Mouse (Mus musculus) neural tube, embryonic 15.5 days (tissue): ENCODE results near the gene Zfp644. TPM values are rescaled to one million over a fixed set of nuclear protein-coding genes. Genes with fewer than 3 reads are reported as not detected.
A peak's percentile ranks its signal among the peaks of the same experiment; 100 is the strongest.

ENCODE experiments used
- ATAC-seq: fragments of 200-750 bp; cut with Nextera tagmentation; 2 replicates; pipeline ENCODE4 v1.8.0; 2017; ENCODE audit warnings: mild to moderate bottlenecking, moderate TSS enrichment, moderate library complexity; ENCODE audit not compliant: low FRiP score
- H3K27ac ChIP-seq: fragments of 300-500 bp; sonication (generic); replicated peaks from 2 replicates; pipeline ENCODE4 v1.5.1; 2015; ENCODE audit warnings: mild to moderate bottlenecking, inconsistent platforms
- H3K27me3 ChIP-seq: fragments of 300-500 bp; sonication (generic); replicated peaks from 2 replicates; pipeline ENCODE4 v1.6.1; 2015; ENCODE audit warnings: inconsistent platforms
- H3K36me3 ChIP-seq: fragments of 300-500 bp; sonication (generic); 2 replicates; pipeline ENCODE4 v1.6.1; 2015; ENCODE audit warnings: inconsistent platforms
- H3K4me1 ChIP-seq: fragments of 300-500 bp; sonication (generic); 2 replicates; pipeline ENCODE4 v1.6.1; 2015; ENCODE audit warnings: inconsistent platforms
- H3K4me2 ChIP-seq: fragments of 300-500 bp; sonication (generic); 2 replicates; pipeline ENCODE4 v1.6.1; 2015; ENCODE audit warnings: inconsistent platforms, mild to moderate bottlenecking, moderate library complexity
- H3K4me3 ChIP-seq: fragments of 300-500 bp; sonication (generic); replicated peaks from 2 replicates; pipeline ENCODE4 v1.5.1; 2015; ENCODE audit warnings: mild to moderate bottlenecking, inconsistent platforms
- H3K9ac ChIP-seq: fragments of 300-500 bp; sonication (generic); replicated peaks from 2 replicates; pipeline ENCODE4 v1.6.1; 2015; ENCODE audit warnings: mild to moderate bottlenecking, inconsistent platforms
- H3K9me3 ChIP-seq: fragments of 300-500 bp; sonication (generic); replicated peaks from 2 replicates; pipeline ENCODE4 v1.6.1; 2016; ENCODE audit warnings: inconsistent platforms
- WGBS: fragments of 180-500 bp; shearing (Covaris S2); methylation state at CpG from one replicate; pipeline ENCODE4 v1.1.7; 2015; ENCODE audit warnings: mixed read lengths; 5-methylcytosine and 5-hydroxymethylcytosine counted together
- polyA plus RNA-seq: library from polyadenylated mRNA; unstranded; fragments of >200 nt; fragmentation: Nextera tagmentation; extraction: Ambion mirVana; gene quantifications from 2 replicates; pipeline ENCODE4 v1.2.1, GENCODE M21; 2015

Gene Zfp644
- polyA plus RNA-seq, 1 experiment from 2014 or later, result 63.2 TPM

DNA sequence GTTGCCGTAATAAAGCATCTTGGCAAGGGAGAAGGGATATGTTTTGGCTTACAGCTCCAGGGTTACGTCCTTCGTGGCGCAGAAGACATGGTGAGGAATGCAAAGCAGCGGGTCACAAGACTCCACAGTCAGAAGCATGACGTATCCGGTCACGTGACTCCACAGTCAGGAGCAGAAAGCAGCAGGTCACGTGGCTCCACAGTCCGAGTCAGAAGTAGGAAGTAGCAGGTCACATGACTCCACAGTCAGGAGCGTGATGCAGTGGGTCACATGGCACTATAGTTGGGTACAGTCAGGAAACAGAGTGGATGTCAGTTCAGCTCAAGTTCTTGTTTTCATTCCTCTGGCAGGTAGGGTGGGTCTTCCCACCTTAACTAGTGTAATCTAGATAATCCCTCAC, 107.4 kb downstream of the Zfp644 start:
- H3K9me3 ChIP-seq, result no peaks in the 10 kb centered on the region
- no peak overlapping the region for H3K4me3 ChIP-seq
- no peaks in the 10 kb centered on the region for H3K27me3 ChIP-seq
- no peaks in the 10 kb centered on the region for H3K4me1 ChIP-seq
- no peak overlapping the region for H3K4me2 ChIP-seq
- ATAC-seq, result no peak
- H3K36me3 ChIP-seq, result peaks cover 10% of the 10 kb centered on the region
- WGBS, result 94% methylated on average over 11 of the region's 11 CpGs
- H3K27ac ChIP-seq, result no peak overlapping the region
- H3K9ac ChIP-seq, result no peak overlapping the region

DNA sequence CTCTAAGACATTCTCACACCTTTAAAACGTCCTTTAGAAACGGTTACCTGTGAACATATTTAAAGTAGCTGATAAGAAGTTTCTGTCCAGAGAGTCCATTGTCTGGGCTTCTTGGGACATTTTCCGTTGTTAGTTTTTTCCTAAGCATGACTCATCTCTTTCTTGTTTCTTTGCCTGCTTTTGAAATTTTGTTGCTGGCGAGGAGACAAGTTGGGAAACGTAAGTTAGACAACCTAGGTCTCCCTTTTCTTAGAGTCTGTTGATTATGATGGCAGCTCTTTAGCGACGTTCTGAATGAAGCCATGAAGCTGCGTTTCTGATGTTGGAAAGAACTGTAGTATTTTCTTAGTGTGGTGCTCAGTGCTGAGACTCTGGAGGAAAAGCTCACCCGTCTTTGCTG, 108.1 kb downstream of the Zfp644 start:
- no peak overlapping the region for H3K9ac ChIP-seq
- H3K27me3 ChIP-seq, result no peaks in the 10 kb centered on the region
- H3K4me2 ChIP-seq, result no peak overlapping the region
- H3K4me1 ChIP-seq, result no peaks in the 10 kb centered on the region
- no peak for ATAC-seq
- no peak overlapping the region for H3K27ac ChIP-seq
- peaks cover 10% of the 10 kb centered on the region for H3K36me3 ChIP-seq
- no peak overlapping the region for H3K4me3 ChIP-seq
- WGBS, result 94% methylated on average over 9 of the region's 9 CpGs
- no peaks in the 10 kb centered on the region for H3K9me3 ChIP-seq

DNA sequence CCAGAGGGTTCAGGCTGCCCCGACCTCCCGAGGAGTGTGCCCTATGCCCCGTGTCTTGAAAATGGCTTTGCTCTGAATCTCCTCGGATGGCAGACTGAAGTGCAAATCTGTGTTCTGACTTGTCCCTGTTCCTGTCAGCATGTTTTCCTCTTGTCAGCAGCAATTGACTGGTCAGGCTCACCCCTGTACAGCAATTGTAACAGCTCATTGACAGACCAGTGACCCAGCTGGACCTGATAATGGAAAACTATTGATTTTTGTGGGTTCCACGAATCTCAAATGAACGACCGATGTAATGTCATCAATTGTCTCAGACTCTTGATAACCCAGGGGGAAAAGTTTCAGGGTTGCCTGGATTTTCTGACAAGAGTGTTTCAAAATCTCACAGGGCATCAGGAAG, 116.1 kb downstream of the Zfp644 start:
- no peak for ATAC-seq
- Histone ChIP-seq H3K4me3 (no peak overlapping the region), H3K4me1 (0 out of 2 replicates have a peak, but pooled peaks cover 4% of the 10 kb centered on the region), H3K27ac (no peak overlapping the region), H3K9me3 (no peaks in the 10 kb centered on the region), H3K4me2 (no peak overlapping the region), H3K9ac (no peak overlapping the region), H3K27me3 (peaks cover 32% of the 10 kb centered on the region), H3K36me3 (no peaks in the 10 kb centered on the region)
- WGBS, result 81% methylated on average over 7 of the region's 7 CpGs

DNA sequence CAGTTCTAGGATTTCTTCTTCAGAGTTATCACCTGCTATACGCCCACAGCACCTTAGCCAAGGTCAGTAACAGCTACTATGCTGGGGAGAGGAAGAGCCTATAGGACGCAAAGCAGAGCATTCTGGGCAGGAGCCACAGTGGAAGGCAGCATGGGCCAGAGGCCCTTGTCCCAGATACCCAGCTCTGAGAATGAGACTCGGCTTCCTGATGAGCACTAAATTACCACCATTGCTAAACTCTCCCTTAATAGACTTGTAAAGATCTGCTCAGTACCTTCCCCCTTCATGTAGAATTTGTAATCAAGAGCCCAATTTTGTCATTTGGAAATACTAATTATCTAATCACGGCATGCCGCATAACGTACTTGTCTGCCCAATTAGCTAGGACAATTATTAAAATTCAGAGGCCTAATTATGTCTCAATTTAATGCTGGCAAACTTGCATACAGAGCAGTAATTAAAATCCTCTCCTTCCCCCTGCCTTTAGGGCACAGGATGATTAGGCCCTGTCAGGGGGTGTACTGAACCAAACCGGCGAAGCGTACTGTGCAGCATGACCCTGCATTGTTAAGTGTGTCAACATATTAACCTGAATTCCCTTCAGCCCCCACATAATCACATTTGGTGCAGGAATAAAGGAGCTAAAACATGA, 119.7 kb downstream of the Zfp644 start:
- no peak for ATAC-seq
- peaks cover 54% of the 10 kb centered on the region for H3K27me3 ChIP-seq
- H3K27ac ChIP-seq, result no peak overlapping the region
- H3K4me2 ChIP-seq, result no peak overlapping the region
- H3K4me3 ChIP-seq, result no peak overlapping the region
- H3K4me1 ChIP-seq, result peaks cover 14% of the 10 kb centered on the region
- H3K36me3 ChIP-seq, result no peaks in the 10 kb centered on the region
- no peaks in the 10 kb centered on the region for H3K9me3 ChIP-seq
- H3K9ac ChIP-seq, result no peak overlapping the region
- 34% methylated on average over 9 of the region's 9 CpGs for WGBS

DNA sequence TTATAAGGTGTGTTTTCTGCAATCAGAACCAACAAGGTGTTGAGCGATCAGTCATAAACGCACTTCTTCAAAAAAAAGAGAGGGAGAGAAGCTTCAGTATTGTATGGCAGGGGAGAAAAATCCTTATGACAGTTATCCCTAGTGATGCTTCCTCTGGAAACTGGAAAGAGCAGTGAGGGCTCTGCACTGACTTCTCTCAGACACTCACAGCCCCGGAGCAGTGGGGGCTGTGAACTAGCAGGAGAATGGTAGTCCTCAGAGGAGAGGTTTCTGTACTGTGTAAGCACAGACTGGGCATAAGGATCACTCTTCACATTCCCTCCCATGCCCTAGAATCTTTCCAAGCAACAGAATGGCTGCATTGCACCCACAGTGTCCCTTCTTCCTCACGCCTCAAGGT, 122.0 kb downstream of the Zfp644 start:
- Histone ChIP-seq H3K27ac (no peak overlapping the region), H3K4me1 (peaks cover 14% of the 10 kb centered on the region), H3K9ac (no peak overlapping the region), H3K4me3 (peak overlapping the region; percentile 58), H3K9me3 (no peaks in the 10 kb centered on the region), H3K4me2 (peak overlapping the region; percentile 98), H3K36me3 (no peaks in the 10 kb centered on the region), H3K27me3 (peaks cover 62% of the 10 kb centered on the region)
- WGBS, result 18% methylated on average over 4 of the region's 4 CpGs
- ATAC-seq, result 0 out of 2 replicates have a peak, but pooled peaks have one; percentile 8

DNA sequence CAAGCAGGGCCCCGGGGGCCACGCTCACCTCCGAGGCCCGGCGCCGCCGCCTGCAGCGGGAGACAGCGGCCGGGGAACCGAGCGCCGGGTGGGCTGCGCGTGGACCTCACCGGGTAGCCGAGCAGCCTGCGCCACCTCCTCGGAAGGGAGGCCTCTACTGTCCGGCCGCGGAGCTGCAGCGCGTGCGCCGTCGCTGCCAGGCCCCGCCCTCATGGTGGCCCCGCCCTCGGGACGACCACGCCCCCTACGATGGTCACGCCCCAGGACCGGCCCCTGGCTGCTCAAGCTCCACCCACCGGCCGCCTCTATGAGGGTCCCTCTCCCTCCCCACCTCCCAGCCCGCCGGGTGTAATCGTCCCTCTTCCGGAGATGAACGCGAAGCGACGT, 122.5 kb downstream of the Zfp644 start:
- Histone ChIP-seq H3K27ac (0 out of 2 replicates have a peak overlapping the region, but pooled peaks have one; percentile 18), H3K4me2 (peak overlapping the region; percentile 98), H3K4me3 (peak overlapping the region; percentile 58), H3K4me1 (peaks cover 14% of the 10 kb centered on the region), H3K9ac (peak overlapping the region; percentile 58), H3K36me3 (no peaks in the 10 kb centered on the region), H3K9me3 (no peaks in the 10 kb centered on the region), H3K27me3 (peaks cover 62% of the 10 kb centered on the region)
- peak; percentile 92 for ATAC-seq
- WGBS, result under 1% methylated on average over 44 of the region's 45 CpGs

DNA sequence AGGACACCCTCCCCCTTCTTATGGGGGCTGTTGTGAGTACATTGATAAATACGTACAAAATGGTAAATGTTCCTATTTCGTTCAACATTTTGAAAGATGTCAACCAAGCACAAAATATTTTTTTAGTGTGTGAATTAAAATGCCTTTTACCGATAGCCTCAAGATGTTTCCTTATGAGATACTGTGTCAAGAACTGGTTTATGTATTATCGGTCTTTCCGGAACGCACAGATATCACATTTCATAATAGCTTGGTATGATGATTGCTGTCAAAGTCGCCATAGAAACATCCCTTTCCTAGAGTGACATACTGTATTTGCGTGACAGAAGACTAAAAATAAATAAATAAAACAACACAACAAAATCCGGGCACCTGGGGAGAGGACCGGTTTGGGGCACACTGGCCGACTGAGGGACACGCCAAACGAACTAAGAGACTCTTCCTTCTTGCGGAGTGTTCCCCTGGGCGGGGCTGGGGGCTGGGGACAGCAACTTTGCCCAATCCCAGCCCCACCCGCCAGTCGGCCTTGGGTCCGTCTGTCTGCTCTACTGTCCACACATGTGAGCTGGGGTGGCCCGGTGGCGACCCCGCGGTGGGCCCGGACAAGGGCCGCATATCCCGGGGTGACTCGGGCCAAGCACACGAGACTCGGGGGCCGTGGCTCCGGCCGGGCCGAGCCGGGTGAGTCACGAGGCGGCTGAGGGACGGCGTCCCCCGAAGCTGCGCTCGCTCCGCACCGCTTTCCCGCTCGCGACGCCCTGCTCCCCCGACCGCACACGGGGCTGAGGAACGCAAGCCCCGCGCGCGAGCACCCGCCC, 123.1 kb downstream of the Zfp644 start:
- peaks cover 65% of the 10 kb centered on the region for H3K27me3 ChIP-seq
- H3K4me2 ChIP-seq, result peak overlapping the region; percentile 98
- 5% methylated on average over 54 of the region's 55 CpGs for WGBS
- H3K27ac ChIP-seq, result 0 out of 2 replicates have a peak overlapping the region, but pooled peaks have one; percentile 18
- H3K9me3 ChIP-seq, result no peaks in the 10 kb centered on the region
- peak; percentile 69 for ATAC-seq
- H3K4me1 ChIP-seq, result peaks cover 14% of the 10 kb centered on the region
- H3K36me3 ChIP-seq, result no peaks in the 10 kb centered on the region
- H3K9ac ChIP-seq, result peak overlapping the region; percentile 58
- H3K4me3 ChIP-seq, result peak overlapping the region; percentile 58

Other genes with a start within 250 kb of the Zfp644 start
- gene Barhl2, start 239.1 kb downstream of the Zfp644 start, polyA plus RNA-seq, result 1.5 and 1.8 TPM in 2 replicates
- not detected in 2 replicates for gene Gm17304, start 88.2 kb downstream of the Zfp644 start, polyA plus RNA-seq
- 4.7 and 6.8 TPM in 2 replicates for gene Hfm1, start 229.0 kb upstream of the Zfp644 start, polyA plus RNA-seq